Mouse (Mus musculus) cerebellum, postnatal 25 days (tissue): Measurements from ENCODE around the gene Taf1.

Experiments used
- DNase-seq, 2 experiments: peaks; one replicate each; pipeline ENCODE4 v3.0.0; 2021; ENCODE audit warnings: mixed read lengths in 2 of 2

The Taf1 gene

DNA sequence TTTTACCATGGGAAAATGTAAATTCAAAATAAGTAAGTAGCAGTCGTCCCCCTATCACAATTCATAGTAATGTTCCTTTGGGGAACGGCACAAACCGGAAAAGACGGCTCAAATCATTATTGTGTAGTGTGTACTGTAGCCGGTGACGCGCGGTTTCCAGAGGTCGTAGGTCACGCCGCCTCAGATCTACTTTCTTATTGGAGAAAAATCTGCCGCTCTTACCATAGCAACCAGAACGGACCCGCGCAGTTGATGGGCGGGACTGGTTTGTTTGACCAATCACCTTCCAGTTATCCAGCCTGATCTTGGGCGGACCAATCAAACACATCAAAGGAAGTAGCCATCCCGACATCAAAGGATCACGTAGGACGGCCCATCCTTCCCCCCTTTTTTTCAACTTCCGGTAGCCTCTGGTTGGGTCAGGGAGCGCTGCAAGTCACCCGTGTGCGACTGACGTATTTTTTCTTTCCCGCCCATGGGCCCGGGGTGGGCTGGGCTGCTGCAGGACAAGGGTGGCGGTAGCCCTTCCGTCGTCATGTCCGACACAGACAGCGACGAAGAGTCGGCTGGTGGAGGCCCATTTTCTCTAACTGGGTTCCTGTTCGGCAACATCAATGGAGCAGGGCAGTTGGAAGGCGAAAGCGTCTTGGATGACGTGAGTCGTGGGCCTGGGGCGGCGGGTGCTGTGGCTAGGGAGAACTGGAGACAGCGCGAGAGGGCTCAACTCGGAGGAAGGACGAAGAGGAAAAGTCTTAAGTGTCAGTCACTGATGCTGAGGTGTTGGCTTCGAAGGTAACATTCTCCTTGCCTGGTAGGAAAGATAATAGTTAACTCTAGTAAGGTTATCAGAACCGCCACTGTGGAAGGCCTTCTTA, at the start of gene Taf1:
Gene Taf1 (plus strand): TSS at position 388 of the 875 bp plus-strand sequence.
- peak; percentile 89 to 92 for DNase-seq

DNA sequence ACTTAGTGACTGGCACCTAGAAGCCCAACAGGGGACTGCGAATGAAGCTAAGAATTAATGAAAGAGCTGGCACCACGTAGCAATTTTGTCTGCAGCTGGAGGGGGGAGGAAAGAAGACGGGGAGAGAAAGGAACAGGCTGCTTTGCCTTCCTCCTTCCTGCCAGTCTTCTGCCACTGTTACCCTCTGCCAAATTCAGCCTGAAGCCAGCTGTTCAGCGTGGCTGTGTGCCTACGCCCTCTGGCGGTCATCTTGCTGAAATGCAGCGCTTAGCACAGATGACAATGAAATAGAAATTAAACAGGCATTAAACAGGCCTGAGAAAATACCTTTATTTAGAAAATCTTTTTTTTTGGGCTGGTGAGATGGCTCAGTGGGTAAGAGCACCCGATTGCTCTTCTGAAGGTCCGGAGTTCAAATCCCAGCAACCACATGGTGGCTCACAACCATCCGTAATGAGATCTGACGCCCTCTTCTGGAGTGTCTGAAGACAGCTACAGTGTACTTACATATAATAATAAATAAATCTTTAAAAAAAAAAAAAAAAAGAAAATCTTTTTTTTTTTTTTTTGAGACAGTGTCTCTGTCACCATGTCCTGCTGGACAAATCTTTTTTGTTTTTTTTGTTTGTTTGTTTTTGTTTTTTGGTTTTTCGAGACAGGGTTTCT, 45.9 kb upstream of the Taf1 start:
- peak; percentile 58 to 74 for DNase-seq

DNA sequence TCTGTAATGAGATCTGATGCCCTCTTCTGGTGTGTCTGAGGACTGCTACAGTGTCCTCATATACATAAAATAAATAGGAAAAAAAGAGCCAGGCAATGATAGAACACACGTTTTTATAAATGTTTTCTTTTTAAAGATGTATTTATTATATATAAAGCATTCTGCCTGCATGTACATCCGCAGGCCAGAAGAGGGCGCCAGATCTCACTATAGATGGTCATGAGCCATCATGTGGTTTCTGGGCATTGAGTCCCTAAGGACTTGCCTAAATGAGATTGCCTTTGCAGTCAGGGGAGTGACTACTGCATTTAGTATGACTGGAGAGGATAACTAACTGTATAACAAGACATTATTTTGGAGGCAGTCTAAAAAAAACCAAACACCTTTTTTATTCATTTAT, 27.9 kb upstream of the Taf1 start:
- peak in 1 of 2 experiments; percentile 22 for DNase-seq

DNA sequence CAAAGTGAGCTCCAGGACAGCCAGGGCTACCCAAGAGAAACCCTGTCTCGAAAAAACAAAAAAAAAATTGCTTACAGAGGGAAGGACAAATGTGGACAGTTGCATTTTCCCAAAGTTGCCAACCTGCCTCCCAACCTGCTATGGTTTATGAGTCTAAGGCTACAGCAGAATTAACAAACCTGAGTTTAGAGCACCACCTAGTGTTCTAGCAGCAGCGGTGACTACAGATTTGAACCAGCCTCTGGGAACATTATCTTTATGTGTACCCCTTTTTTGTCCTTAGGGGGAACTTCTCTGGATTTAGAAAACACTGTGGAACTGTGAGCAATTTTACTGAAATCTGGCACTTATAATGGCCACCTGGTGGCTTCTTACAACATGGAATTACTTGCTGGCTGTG, 16.8 kb upstream of the Taf1 start:
- peak in 1 of 2 experiments; percentile 4 for DNase-seq

DNA sequence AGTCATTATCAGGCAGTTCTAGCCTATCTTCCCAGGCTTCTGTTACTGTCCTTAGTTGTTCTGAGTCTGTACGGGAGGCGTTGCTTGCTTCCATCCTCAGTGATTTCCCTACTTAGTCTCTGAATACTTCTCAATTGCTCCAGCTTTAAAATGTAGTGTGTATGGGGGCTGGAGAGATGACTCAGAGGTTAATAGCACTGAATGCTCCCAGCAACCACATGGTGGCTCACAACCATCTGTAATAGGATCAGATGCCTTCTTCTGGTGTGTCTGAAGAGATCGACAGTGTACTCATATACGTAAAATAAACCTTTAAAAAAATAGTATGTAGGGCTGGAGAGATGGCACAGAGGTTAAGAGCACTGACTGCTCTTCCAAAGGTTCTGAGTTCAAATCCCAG, 14.5 kb upstream of the Taf1 start:
- no peak for DNase-seq

DNA sequence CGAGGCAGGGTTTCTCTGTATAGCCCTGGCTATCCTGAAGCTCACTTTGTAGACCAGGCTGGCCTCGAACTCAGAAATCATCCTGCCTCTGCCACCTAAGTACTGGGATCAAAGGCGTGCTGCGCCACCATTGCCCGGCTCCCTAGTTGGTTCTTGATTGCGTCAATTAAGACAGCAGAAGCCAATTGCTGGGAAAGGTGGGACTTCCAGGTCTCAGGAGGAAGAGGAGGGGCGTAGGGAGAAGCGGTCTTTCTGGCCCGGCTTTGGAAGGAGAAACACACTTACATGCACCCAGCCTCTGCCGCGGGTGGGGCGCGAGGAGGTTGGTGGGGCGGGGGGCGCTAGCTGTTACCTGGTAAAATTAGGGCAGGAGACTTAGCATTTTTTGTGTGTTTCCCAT, 10.5 kb upstream of the Taf1 start:
- DNase-seq: no peak

DNA sequence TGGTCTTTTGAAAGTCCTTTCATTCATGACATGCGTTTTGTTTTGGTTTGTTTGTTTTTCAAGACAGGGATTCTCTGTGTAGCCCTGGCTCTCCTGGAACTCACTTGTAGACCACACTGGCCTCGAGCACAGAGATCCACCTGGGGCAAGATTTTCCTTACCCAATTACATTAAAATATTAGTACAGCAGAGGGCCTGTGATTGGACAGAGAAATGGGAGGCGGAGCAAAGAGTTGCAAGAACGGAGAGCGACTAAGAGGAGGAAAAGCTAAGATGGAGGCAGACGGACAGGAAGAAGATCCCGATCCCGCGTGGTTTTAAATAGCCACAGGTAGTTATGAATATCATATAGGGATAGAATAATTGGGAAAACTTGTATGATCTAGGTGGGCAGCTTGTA, 5.2 kb upstream of the Taf1 start:
- no peak for DNase-seq

DNA sequence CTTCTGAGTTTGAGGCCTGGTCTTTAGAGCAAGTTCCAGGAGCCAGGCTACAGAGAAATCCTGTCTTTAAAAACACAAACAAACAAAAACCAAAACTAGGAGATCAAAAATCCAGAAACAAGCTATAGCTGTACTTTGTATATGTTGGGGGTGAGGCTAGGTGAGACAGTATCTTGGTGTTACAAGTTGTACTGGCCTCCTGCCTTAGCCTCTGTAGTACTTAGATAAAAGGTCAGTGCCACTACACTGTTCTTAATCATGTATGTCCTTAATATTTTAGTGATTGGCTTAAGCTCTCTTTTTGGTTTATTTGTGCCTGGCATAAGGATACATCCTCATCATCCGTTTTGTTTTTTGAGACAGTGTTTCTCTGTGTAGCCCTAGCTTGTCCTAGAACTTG, 52.9 kb downstream of the Taf1 start:
- no peak for DNase-seq

DNA sequence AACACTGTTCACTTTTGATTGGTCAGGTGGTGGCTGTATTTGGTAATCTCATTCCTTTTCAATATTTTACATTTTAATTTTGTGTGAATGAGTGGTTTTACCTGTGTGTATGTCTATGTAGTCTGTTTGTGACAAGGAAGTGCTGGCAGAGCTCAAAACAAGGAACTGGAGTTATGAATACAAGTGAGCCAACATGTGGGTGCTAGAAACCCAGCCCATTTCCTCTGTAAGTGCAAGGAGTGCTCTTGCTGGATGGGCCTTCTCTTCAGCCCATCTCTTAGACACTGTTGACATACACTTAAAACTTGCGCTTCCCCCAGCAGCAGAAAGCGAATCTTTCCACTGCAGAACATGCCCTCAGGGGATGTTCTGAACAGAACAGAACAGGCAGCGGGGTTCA, 83.6 kb downstream of the Taf1 start:
- no peak for DNase-seq

DNA sequence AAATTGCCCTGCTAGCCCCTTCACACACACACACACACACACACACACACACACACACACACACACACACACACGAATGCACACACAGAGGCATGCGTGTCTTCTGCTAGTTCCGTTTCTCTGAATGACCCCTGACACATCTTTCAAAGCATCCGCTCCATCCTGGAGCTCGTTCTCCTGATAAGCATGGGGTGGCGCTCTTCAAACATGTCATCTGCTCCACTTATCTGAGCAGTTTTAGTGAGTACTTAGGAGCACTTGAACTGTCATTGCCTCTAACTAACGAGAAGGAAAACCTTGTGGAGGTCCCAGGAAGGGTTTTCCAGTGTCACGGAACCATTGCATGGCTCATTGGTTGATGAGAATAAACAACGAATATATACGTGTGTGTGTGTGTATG, 85.4 kb downstream of the Taf1 start:
- no peak for DNase-seq

DNA sequence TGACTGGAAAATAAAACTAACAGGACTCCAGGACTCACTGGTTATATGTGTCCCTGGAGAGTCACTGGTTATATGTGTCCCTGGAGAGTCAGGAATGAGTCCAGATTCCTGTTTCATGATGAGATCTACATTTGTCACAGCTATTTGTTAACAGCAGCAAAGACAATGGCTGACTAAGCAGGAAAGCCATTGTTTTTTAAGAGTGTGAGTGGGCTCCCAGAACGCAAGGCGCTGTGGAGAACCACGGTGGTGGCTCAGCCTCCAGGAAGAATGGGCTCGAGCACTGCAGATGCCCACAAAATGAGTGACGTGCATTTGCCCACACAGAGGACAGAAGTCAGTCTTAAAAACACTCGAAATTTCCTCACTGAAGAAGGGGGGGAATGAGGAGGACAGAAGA, 87.8 kb downstream of the Taf1 start:
- DNase-seq: no peak

DNA sequence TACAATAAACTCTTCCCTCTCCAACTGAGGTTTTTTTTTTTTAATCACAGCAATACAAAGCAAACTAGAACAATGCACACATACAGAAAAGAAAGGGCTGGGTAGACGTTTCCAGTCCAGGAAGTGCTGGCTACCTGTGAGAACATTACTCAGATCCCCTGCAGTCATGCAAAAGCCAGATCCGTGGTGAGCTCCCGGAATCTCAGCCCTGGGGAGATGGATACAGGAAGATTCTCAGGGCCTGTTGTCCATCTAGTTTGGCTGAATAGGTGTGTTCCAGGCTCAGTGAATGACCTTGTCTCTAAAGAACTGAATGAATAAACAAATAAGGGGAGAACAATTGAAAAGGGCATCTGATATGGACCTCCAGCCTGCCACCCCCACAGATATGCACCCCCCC, 90.0 kb downstream of the Taf1 start:
- no peak for DNase-seq

DNA sequence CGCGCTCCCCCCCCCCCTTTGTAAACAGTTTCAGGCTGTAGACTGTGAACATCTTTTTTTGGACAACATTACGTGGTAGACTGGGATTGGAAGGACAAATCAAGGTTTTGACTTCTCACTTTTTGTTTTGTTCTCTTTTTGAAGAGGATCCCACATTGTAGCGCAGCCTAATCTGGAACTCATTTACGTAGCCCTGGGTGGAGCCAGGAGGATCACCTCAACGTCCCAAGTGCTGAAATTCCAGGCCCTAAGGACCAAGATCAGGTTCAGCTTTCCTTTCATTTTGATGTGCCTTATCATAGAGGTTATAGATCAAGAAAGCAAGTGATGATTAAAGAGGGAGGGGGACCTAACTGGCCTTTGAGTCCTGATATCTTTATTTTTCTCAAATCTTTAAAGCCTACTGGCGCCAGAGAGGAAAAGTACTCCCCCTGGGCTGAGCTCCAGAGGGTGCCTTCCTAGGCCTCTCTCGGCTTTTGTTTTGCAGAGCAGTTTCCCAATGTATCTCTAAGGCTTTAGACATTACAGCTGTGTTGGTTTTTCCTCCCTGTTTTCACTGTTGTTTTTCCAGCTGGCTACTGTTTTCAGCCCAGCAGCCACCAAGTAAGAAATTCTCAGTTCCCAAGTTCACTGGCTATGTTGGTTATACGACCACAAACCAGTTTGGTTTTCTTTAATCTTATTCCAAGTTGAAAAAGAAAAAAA, 104.4 kb downstream of the Taf1 start:
- DNase-seq: no peak

DNA sequence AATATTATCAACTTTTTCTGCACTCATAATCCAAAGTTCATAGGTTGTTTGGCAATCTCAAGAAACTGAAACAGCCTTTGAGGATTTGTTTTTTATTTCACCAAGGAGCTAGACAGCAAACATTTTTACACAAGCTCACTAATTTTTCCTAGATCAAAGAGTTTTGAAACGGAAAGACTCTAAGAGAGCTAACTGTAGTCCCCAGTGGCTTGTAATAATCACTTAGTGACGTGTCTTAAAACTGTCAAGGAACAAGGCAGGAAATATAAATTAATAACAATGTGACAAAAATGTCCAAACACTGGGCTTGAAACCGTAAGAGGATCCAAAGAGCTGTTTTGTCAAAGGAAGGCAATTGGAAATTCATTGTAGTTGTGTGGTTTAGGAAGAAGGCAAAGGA, 106.3 kb downstream of the Taf1 start:
- no peak for DNase-seq

DNA sequence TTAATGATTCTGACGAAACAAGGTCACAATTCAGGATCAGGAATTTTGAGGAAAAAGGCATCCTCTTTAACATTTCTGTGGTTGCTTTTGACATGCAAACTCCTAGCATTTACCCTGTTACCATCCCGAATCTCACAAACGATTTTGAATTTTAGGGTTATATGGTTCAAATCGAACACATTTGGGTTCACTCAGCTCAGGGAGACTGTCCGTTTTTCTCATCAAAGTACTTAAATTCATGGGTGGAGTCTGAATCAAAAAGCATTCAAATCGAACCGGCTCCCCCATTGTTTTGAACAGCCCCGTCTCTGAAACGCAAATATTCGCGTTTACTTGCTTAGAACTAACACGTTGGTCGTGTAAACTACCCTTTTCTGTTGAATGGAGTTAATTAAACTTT, 106.8 kb downstream of the Taf1 start:
- DNase-seq: no peak

DNA sequence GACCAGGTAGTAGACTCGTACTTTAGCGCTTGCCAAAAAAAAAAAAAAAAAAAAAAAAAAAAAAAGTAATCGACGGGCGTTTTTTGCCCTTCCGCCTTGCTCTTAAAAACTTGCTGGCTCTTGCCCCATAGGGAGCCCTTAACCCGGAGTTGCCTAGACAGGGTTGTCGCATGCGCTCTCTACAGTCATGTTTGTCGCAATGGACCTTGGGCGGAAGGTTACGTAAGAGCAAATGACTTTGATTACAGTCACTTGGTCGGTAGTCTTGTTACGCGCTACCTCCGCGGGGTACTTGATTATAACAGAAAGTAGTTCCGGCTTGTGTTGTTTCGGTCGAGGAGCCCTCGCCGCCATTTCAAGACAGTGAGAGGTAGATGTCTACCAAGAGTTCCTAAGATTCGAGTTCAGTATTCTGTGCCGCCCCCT, 107.2 kb downstream of the Taf1 start, which contains the start of gene Ogt:
Gene Ogt (plus strand): TSS at position 320 of the 426 bp plus-strand sequence.
- DNase-seq: peak; percentile 90 to 91

DNA sequence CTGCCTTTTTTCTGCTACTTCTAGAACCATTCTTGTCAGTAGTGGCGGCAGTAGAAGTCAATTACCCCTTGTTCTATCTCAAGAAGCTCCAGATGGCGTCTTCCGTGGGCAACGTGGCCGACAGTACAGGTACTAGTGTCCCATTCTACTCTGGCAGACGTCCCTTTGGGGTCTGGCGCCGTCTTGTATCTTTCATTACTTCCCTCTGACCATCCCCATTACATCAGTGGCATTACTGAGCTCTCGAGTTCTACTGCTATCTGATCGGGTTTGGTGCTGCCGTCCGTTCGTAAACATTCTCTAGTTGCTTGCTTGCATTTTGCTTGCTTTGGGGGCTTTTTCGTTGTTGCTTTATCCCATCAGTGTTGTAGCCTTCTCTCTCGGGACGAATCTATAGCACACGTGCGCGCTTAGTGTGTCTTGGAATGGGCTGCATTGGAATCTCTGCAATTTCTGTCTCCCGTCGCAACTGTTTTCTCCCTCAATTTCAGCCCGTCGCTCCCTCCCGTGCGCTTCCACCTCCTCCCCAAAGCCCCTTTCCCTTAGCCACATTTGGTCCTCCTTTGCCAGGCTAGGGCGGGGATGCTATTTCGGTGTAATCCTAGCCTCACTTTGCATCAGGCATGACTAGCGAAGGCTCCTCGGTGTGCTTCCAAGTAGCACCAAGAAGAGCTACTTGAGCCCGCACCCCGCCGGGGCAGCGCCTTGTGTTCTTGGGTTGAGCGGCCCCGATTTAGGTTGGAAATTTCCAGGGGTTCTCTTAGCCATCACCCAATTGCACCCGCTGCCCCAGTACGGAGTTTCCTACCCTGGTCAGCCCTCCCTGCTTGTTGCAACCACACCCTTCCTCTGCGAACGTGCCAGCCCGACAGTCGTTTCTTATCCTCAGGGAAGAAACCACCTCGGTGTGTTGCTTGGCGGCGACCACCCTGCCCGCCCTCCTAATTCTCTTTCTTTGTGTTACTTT, 107.9 kb downstream of the Taf1 start:
- peak; percentile 53 to 56 for DNase-seq

DNA sequence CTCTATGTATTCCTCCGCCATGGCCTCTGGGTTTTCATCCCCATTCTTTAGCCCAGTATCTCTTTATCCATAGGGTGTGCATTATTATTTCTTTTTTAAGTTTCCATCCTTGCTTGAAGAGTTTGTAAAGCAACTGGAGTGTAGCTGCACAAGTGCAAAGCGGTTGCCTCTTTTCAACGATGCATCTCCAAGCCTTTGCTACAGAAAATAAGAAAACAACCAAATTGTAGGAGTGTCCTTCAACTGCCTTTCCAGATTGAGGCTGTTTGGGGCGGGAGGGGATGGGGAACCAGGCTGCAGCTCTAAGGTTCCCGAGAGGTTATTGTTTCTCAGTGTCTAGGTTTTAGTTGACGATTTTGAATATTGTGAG, 108.6 kb downstream of the Taf1 start:
- no peak for DNase-seq

DNA sequence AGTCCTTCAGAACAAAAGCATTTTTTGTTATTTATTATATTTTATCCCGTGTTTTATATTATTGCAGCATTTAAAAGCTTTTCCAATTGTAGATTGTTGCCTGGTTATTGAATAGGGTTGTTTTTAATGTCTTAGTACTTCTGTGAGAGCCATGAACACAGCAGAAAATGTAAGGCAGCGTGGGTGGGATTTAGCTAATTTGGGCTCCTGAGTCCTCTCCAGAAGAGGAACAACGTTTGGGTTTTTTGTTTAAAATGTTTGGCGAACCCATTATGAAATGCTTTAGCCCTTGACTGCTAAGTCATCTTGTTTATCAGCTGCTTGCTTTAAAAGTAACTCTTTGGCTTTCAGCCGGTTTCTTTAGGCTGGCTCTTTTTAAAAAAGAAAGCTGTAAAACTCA, 109.6 kb downstream of the Taf1 start:
- no peak for DNase-seq

DNA sequence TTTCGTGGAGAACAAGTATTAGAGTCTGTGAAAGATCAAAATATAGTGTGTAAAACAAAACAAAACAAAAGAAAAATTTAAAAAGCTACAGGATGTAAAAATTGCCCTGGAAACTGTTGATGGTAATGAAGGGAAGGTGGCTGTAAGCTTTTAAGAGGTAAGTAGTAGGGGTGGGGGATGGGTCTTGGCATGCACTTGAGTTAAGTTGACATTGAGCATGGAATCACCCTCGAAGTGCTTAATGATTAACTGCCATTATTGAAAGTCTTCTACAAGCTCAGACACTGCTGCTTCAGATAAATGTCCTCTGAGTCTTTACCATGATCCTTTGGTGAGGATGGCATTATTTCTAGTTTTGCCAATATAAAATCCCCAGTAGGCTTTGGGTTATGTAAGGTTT, 112.8 kb downstream of the Taf1 start:
- DNase-seq: no peak

DNA sequence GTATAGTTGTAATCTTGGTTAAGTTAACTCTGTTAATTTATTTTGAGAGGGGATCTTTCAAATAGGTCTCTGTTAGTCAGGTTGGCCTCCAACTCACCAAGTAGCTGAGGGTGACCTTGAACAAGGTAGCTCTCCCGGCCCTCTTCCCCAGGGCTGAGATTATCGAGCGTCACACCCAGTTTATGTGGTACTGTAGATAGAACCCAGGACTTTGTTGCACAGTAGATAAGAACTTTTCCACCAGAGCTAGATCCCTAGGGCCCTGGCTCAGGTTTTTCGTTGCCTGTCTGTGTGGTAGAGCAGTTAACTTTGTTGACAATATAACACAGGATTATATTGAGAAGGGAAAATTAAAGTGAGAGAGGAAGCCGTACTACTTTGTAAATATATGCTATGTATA, 114.1 kb downstream of the Taf1 start:
- DNase-seq: no peak
